Mouse (Mus musculus): ENCODE results near the gene Mfap4. TPM values are rescaled to one million over a fixed set of nuclear protein-coding genes. Genes with fewer than 3 reads are reported as not detected.

The Mfap4 gene
- polyA plus RNA-seq, 1 experiment: not detected

DNA sequence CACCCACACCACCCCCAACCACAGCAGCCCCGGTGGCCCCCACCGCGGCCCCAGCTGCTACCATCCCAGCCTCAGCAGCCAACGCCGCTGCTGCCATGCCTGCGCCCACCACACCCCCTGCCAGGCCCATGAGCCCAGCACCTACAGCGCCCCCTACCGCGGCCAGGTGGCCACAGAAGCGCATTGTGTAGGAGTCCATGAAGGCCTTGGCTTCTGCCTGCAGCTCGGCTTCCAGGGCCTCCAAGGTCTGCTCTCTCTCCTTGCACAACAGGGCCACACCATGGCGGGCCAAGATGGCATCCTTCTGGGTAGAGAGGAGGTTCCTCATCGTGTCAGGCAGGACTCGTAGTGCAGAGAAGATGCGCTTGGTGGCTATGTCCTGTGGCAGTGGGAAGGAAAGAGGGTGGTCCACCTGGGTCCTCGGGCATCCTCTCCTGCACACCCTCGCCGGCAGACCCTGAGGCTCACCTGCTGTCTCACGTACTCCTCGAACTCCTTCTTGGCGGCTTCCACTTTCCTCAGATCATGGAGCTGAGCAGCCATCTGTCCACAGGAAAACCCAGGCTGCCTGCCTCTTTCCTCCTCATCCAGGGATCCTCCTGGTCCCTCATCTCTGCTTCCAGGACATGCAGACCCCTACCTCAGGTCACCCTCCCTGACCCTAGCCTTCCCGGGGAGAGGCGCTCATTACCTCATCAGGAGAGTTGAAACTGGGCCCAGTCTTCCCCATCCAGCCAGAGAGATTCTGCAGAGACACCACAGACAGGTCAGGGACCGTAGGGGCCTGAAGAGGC, 35.5 kb upstream of the Mfap4 start:
- no peak overlapping the region for H3K4me3 ChIP-seq (ENCODE audit: insufficient read depth, low read length)
- H3K27ac ChIP-seq (ENCODE audit: insufficient read depth, low read depth, low read length): no peak overlapping the region
- no peak for TF ChIP-seq CTCF (IDR thresholded peaks at IDR 0.05; ENCODE audit: low read depth, low read length)
- H3K4me1 ChIP-seq (ENCODE audit: control insufficient read depth, insufficient read depth, low read length): no peaks in the 10 kb centered on the region

- H3K4me3 ChIP-seq (ENCODE audit: insufficient read depth, low read length): no peak overlapping the region
- no peak overlapping the region for H3K27ac ChIP-seq (ENCODE audit: insufficient read depth, low read depth, low read length)
- no peak for TF ChIP-seq CTCF (IDR thresholded peaks at IDR 0.05; ENCODE audit: low read depth, low read length)
- TF ChIP-seq POLR2A (IDR thresholded peaks at IDR 0.05; ENCODE audit: borderline replicate concordance, low read depth, low read length): no peak
- H3K4me1 ChIP-seq (ENCODE audit: control insufficient read depth, insufficient read depth, low read length): peaks cover 13% of the 10 kb centered on the region
These were observed 21.2 kb upstream of the Mfap4 start for GRCm38 (mm10) chr11:61464071-61464470.

GRCm38 (mm10) chr11:61465422-61465821, 19.8 kb upstream of the Mfap4 start:
- Histone ChIP-seq H3K4me1 (ENCODE audit: control insufficient read depth, insufficient read depth, low read length) (peaks cover 25% of the 10 kb centered on the region), H3K27ac (ENCODE audit: insufficient read depth, low read depth, low read length) (no peak overlapping the region), H3K4me3 (ENCODE audit: insufficient read depth, low read length) (no peak overlapping the region)
- TF ChIP-seq POLR2A (IDR thresholded peaks at IDR 0.05; ENCODE audit: borderline replicate concordance, low read depth, low read length): no peak
- no peak for TF ChIP-seq CTCF (IDR thresholded peaks at IDR 0.05; ENCODE audit: low read depth, low read length)

DNA sequence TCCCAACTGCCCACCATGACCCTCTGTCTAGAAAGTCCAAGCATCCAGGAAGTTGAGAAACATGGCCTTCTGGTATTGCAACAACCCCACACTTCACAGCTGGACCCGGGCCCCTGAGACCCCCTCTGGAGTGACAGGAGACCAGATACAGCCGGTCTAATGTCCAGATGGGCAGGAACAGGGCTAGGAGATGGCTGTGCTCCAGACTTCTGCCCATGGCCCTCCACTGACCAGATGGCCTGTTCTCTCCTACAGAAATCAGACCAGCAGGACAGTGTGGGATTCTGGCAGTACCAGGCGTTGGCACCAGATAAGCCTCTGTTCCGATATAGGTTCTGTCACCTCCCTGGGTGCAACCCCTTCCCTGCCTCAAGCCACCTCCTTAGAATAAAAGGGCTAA, 16.7 kb upstream of the Mfap4 start:
- TF ChIP-seq CTCF (IDR thresholded peaks at IDR 0.05; ENCODE audit: low read depth, low read length) (no peak), POLR2A (IDR thresholded peaks at IDR 0.05; ENCODE audit: borderline replicate concordance, low read depth, low read length) (no peak)
- Histone ChIP-seq H3K4me3 (ENCODE audit: insufficient read depth, low read length) (no peak overlapping the region), H3K27ac (ENCODE audit: insufficient read depth, low read depth, low read length) (peak overlapping the region; percentile 92), H3K4me1 (ENCODE audit: control insufficient read depth, insufficient read depth, low read length) (peaks cover 38% of the 10 kb centered on the region)

GRCm38 (mm10) chr11:61469317-61469917, 15.8 kb upstream of the Mfap4 start:
- TF ChIP-seq CTCF (IDR thresholded peaks at IDR 0.05; ENCODE audit: low read depth, low read length): no peak
- Histone ChIP-seq H3K27ac (ENCODE audit: insufficient read depth, low read depth, low read length) (peak overlapping the region; percentile 92), H3K4me1 (ENCODE audit: control insufficient read depth, insufficient read depth, low read length) (peaks cover 38% of the 10 kb centered on the region), H3K4me3 (ENCODE audit: insufficient read depth, low read length) (no peak overlapping the region)

DNA sequence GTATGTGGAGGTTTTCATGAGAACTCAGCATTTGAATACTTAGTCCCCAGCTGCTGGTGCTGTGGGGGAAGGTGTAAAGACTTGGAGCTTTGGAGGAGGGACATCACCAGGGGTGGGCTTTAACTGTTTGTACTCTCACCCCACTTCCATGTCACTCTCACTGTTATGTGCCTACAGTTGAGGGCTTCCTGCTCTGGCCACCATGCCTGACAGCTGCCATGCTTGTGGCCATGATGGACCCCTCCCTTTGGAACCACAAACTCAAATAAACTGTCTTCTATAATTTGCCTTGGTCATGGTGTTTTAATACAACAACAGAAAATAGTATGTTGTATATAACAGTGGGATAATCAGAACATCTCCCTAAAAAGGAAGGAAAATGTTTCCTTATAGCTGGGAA, 14.4 kb upstream of the Mfap4 start:
- Histone ChIP-seq H3K4me3 (ENCODE audit: insufficient read depth, low read length) (no peak overlapping the region), H3K27ac (ENCODE audit: insufficient read depth, low read depth, low read length) (no peak overlapping the region), H3K4me1 (ENCODE audit: control insufficient read depth, insufficient read depth, low read length) (peaks cover 38% of the 10 kb centered on the region)
- TF ChIP-seq CTCF (IDR thresholded peaks at IDR 0.05; ENCODE audit: low read depth, low read length) (no peak), POLR2A (IDR thresholded peaks at IDR 0.05; ENCODE audit: borderline replicate concordance, low read depth, low read length) (no peak)

DNA sequence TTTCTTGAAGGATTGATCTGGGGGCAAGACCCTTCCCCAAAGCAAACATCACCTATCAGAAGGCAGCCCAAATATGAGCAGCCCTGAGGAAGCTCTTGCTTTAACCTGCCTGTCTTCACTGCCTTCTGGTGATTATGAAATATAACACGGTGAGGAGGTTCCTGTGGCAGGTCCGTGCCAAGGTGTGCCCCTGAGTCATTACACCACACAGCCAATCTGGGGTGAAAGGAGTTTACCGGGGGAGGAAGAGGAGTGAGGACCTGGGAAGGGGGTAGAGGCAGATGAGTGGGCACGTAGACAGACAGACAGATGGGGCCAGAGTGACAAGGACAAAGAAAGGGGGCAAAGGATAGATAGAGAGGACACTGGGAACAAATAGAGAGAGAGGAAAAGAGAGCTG, 11.6 kb upstream of the Mfap4 start:
- Histone ChIP-seq H3K4me3 (ENCODE audit: insufficient read depth, low read length) (no peak overlapping the region), H3K27ac (ENCODE audit: insufficient read depth, low read depth, low read length) (no peak overlapping the region), H3K4me1 (ENCODE audit: control insufficient read depth, insufficient read depth, low read length) (peaks cover 29% of the 10 kb centered on the region)
- no peak for TF ChIP-seq CTCF (IDR thresholded peaks at IDR 0.05; ENCODE audit: low read depth, low read length)
- no peak for TF ChIP-seq POLR2A (IDR thresholded peaks at IDR 0.05; ENCODE audit: borderline replicate concordance, low read depth, low read length)

- Histone ChIP-seq H3K4me1 (ENCODE audit: control insufficient read depth, insufficient read depth, low read length) (peaks cover 3% of the 10 kb centered on the region), H3K4me3 (ENCODE audit: insufficient read depth, low read length) (no peak overlapping the region), H3K27ac (ENCODE audit: insufficient read depth, low read depth, low read length) (no peak overlapping the region)
- no peak for TF ChIP-seq POLR2A (IDR thresholded peaks at IDR 0.05; ENCODE audit: borderline replicate concordance, low read depth, low read length)
- TF ChIP-seq CTCF (IDR thresholded peaks at IDR 0.05; ENCODE audit: low read depth, low read length): no peak
These were observed 8.3 kb upstream of the Mfap4 start for GRCm38 (mm10) chr11:61476786-61477382.

GRCm38 (mm10) chr11:61477566-61478508, 7.4 kb upstream of the Mfap4 start:
- no peaks in the 10 kb centered on the region for H3K4me1 ChIP-seq (ENCODE audit: control insufficient read depth, insufficient read depth, low read length)
- H3K27ac ChIP-seq (ENCODE audit: insufficient read depth, low read depth, low read length): no peak overlapping the region
- TF ChIP-seq CTCF (IDR thresholded peaks at IDR 0.05; ENCODE audit: low read depth, low read length) (no peak), POLR2A (IDR thresholded peaks at IDR 0.05; ENCODE audit: borderline replicate concordance, low read depth, low read length) (no peak)
- H3K4me3 ChIP-seq (ENCODE audit: insufficient read depth, low read length): no peak overlapping the region

Data from bone marrow macrophage, adult 2 months (primary cell).